Mouse (Mus musculus) forebrain, embryonic 14.5 days (tissue): ENCODE measurements around the gene Manbal. TPM values are rescaled to one million over a fixed set of nuclear protein-coding genes. Genes with fewer than 3 reads are reported as not detected.

ENCODE experiments used
- ATAC-seq: fragments of 200-750 bp; cut with Nextera tagmentation; 2 replicates; pipeline ENCODE4 v1.8.0; 2017; ENCODE audit warnings: mild to moderate bottlenecking, moderate library complexity
- DNase-seq: peaks from one replicate; pipeline ENCODE4 v3.0.0-alpha.2; 2015; ENCODE audit warnings: low spot score
- H3K27ac ChIP-seq: fragments of 300-500 bp; sonication (generic); 2 replicates; pipeline ENCODE4 v1.5.1; 2014; ENCODE audit warnings: low read depth, mild to moderate bottlenecking, control low read depth, low read length, moderate library complexity
- H3K27me3 ChIP-seq: fragments of 300-500 bp; sonication (generic); replicated peaks from 2 replicates; pipeline ENCODE4 v1.6.1; 2014; ENCODE audit warnings: low read length, control low read depth, mixed read lengths; ENCODE audit not compliant: control insufficient read depth, insufficient read depth
- H3K36me3 ChIP-seq: fragments of 300-500 bp; sonication (generic); 2 replicates; pipeline ENCODE4 v1.6.1; 2014; ENCODE audit warnings: low read length, control low read depth; ENCODE audit not compliant: control insufficient read depth, insufficient read depth
- H3K4me1 ChIP-seq: fragments of 300-500 bp; sonication (generic); 2 replicates; pipeline ENCODE4 v1.6.1; 2014; ENCODE audit warnings: antibody characterized with exemption, low read length, control low read depth; ENCODE audit not compliant: control insufficient read depth, insufficient read depth
- H3K4me2 ChIP-seq: fragments of 300-500 bp; sonication (generic); 2 replicates; pipeline ENCODE4 v1.6.1; 2014; ENCODE audit warnings: mild to moderate bottlenecking, control low read depth, low read length
- H3K4me3 ChIP-seq: fragments of 300-500 bp; sonication (generic); 2 replicates; pipeline ENCODE4 v1.5.1; 2014; ENCODE audit warnings: low read depth, low read length, control low read depth
- H3K9ac ChIP-seq: fragments of 300-500 bp; sonication (generic); 2 replicates; pipeline ENCODE4 v1.6.1; 2014; ENCODE audit warnings: mild to moderate bottlenecking, low read length, control low read depth, moderate library complexity
- H3K9me3 ChIP-seq: fragments of 300-500 bp; sonication (generic); replicated peaks from 2 replicates; pipeline ENCODE4 v1.6.1; 2016; ENCODE audit warnings: low read length, control low read depth, mixed read lengths; ENCODE audit not compliant: control insufficient read depth
- WGBS: fragments of 180-500 bp; shearing (Covaris S2); extraction: QIAGEN DNeasy Blood & Tissue Kit; methylation state at CpG from one replicate; pipeline ENCODE4 v1.1.7; 2014; 5-methylcytosine and 5-hydroxymethylcytosine counted together
- polyA plus RNA-seq: library from polyadenylated mRNA; unstranded; fragments of >200 nt; fragmentation: Nextera tagmentation; extraction: Ambion mirVana; gene quantifications from 2 replicates; pipeline ENCODE4 v1.2.1, GENCODE M21; 2014

Manbal gene
- polyA plus RNA-seq, 1 experiment from 2014 or later: 78.5 TPM

- DNase-seq (no peak), ATAC-seq (no peak)
- Histone ChIP-seq H3K27ac (peak overlapping the region; percentile 77), H3K4me1 (peaks cover 47% of the 10 kb centered on the region), H3K27me3 (no peaks in the 10 kb centered on the region), H3K36me3 (peaks cover 34% of the 10 kb centered on the region), H3K4me2 (no peak overlapping the region), H3K4me3 (no peak overlapping the region), H3K9ac (peak overlapping the region; percentile 51), H3K9me3 (no peaks in the 10 kb centered on the region)
- 78% methylated on average over 5 of the region's 5 CpGs for WGBS
Measured at GRCm38 (mm10) chr2:157431912-157432311, 64.5 kb downstream of the Manbal start.

GRCm38 (mm10) chr2:157432476-157432875 lies 65.1 kb downstream of the Manbal start:
- peaks cover 45% of the 10 kb centered on the region for H3K4me1 ChIP-seq
- ATAC-seq (peak; percentile 74), DNase-seq (peak; percentile 78)
- no peaks in the 10 kb centered on the region for H3K27me3 ChIP-seq
- WGBS: 35% methylated on average over 9 of the region's 9 CpGs
- H3K9ac ChIP-seq: peak overlapping the region; percentile 51; the same call in 1 of the 2 replicates
- 0 out of 2 replicates have a peak overlapping the region, but pooled peaks have one; percentile 16 for H3K4me2 ChIP-seq
- no peak overlapping the region for H3K4me3 ChIP-seq
- H3K27ac ChIP-seq: peak overlapping the region; percentile 77
- no peaks in the 10 kb centered on the region for H3K9me3 ChIP-seq
- H3K36me3 ChIP-seq: peaks cover 38% of the 10 kb centered on the region

- no peaks in the 10 kb centered on the region for H3K9me3 ChIP-seq
- no peak for DNase-seq
- 33% methylated on average over 9 of the region's 9 CpGs for WGBS
- no peak overlapping the region for H3K4me3 ChIP-seq
- H3K9ac ChIP-seq: no peak overlapping the region
- H3K36me3 ChIP-seq: peaks cover 36% of the 10 kb centered on the region
- H3K4me2 ChIP-seq: no peak overlapping the region
- H3K4me1 ChIP-seq: peaks cover 45% of the 10 kb centered on the region
- H3K27me3 ChIP-seq: no peaks in the 10 kb centered on the region
- peak overlapping the region; percentile 77 for H3K27ac ChIP-seq
- no peak for ATAC-seq
Measured at GRCm38 (mm10) chr2:157434041-157434440, 66.6 kb downstream of the Manbal start.

GRCm38 (mm10) chr2:157434497-157434896 lies 67.1 kb downstream of the Manbal start:
- Histone ChIP-seq H3K4me1 (peaks cover 45% of the 10 kb centered on the region), H3K4me3 (no peak overlapping the region), H3K27me3 (no peaks in the 10 kb centered on the region), H3K9ac (0 out of 2 replicates have a peak overlapping the region, but pooled peaks have one; percentile 35), H3K36me3 (peaks cover 33% of the 10 kb centered on the region), H3K27ac (peak overlapping the region; percentile 77), H3K4me2 (no peak overlapping the region), H3K9me3 (no peaks in the 10 kb centered on the region)
- peak; percentile 38; the same call in 1 of the 2 replicates for ATAC-seq
- 12% methylated on average over 6 of the region's 6 CpGs for WGBS
- peak; percentile 74 for DNase-seq

- no peak overlapping the region for H3K9ac ChIP-seq
- no peak overlapping the region for H3K4me2 ChIP-seq
- peaks cover 35% of the 10 kb centered on the region for H3K4me1 ChIP-seq
- H3K27me3 ChIP-seq: no peaks in the 10 kb centered on the region
- H3K9me3 ChIP-seq: no peaks in the 10 kb centered on the region
- DNase-seq (no peak), ATAC-seq (no peak)
- peaks cover 44% of the 10 kb centered on the region for H3K36me3 ChIP-seq
- WGBS: 83% methylated on average over 10 of the region's 11 CpGs
- no peak overlapping the region for H3K4me3 ChIP-seq
- no peak overlapping the region for H3K27ac ChIP-seq
Measured at GRCm38 (mm10) chr2:157436496-157436895, 69.1 kb downstream of the Manbal start.

- ATAC-seq: no peak
- Histone ChIP-seq H3K27me3 (no peaks in the 10 kb centered on the region), H3K4me1 (peaks cover 29% of the 10 kb centered on the region), H3K27ac (no peak overlapping the region), H3K9me3 (no peaks in the 10 kb centered on the region), H3K4me3 (no peak overlapping the region), H3K4me2 (no peak overlapping the region), H3K36me3 (peaks cover 44% of the 10 kb centered on the region), H3K9ac (no peak overlapping the region)
- 85% methylated on average over 3 of the region's 3 CpGs for WGBS
- DNase-seq: no peak
Measured at GRCm38 (mm10) chr2:157437123-157437522, 69.7 kb downstream of the Manbal start.

DNA sequence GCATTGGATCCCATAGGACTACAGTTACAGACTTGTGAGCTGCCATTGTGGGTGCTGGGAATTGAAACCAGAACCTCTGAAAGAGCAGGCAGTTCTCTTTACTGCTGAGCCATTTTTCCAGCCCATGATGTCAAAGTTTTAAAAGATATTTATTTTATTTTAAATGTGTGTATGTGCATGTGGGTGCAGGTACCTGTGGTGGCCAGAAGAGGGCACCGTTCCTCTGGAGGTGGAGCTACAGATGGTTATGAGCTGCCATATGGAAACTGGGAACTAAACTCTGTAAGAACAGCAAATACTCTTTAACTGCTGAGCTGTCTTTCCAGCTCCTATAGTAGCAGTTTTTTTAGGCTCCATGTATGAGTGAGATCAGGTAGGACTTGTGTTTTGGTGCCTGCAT lies 74.0 kb downstream of the Manbal start:
- WGBS: 97% methylated on average over 1 of the region's 1 CpGs
- Histone ChIP-seq H3K4me2 (no peak overlapping the region), H3K36me3 (peaks cover 50% of the 10 kb centered on the region)

More for the DNA sequence above, 74.0 kb downstream of the Manbal start:
- H3K27ac ChIP-seq: no peak overlapping the region
- H3K9me3 ChIP-seq: no peaks in the 10 kb centered on the region
- no peak overlapping the region for H3K9ac ChIP-seq
- no peak for DNase-seq
- H3K27me3 ChIP-seq: no peaks in the 10 kb centered on the region
- ATAC-seq: no peak
- H3K4me1 ChIP-seq: no peaks in the 10 kb centered on the region
- H3K4me3 ChIP-seq: no peak overlapping the region

Other genes starting within 250 kb of the Manbal start
- 13.6 and 15.6 TPM in 2 replicates for gene Samhd1, start 232.3 kb upstream of the Manbal start, polyA plus RNA-seq
- gene Rbl1, start 163.1 kb upstream of the Manbal start, polyA plus RNA-seq: 12.1 and 16.1 TPM in 2 replicates
- gene Rpn2, start 88.6 kb upstream of the Manbal start, polyA plus RNA-seq: 163 and 183 TPM in 2 replicates
- 0.13 and 0.37 TPM in 2 replicates for gene Mroh8, start 88.0 kb upstream of the Manbal start, polyA plus RNA-seq
- 1.1 and 2.5 TPM in 2 replicates for gene Ghrh, start 20.1 kb upstream of the Manbal start, polyA plus RNA-seq
- gene Src, start 50.9 kb downstream of the Manbal start, polyA plus RNA-seq: 30.1 and 31.0 TPM in 2 replicates
- gene Nnat, start 192.5 kb downstream of the Manbal start, polyA plus RNA-seq: 6,589 and 7,102 TPM in 2 replicates
- gene Blcap, start 203.7 kb downstream of the Manbal start, polyA plus RNA-seq: 240 and 254 TPM in 2 replicates